Mouse (Mus musculus) lung, adult 2 months (tissue): ENCODE measurements at regions not wholly inside any gene's neighbourhood (a gene's known extent, or its start where the extent isn't known, plus 50 kb on each side); places are given as distances from the start of the nearest gene placed in this dataset.

ENCODE experiments used
- DNase-seq: peaks from one replicate; pipeline ENCODE4 v3.0.0; 2022
- H3K4me1 ChIP-seq: fragments of 200-500 bp; 2 replicates; pipeline ENCODE4 v1.6.1; 2011; ENCODE audit warnings: low read length; ENCODE audit not compliant: control insufficient read depth, insufficient read depth
- H3K4me3 ChIP-seq: fragments of 200-500 bp; replicated peaks from 2 replicates; pipeline ENCODE3; 2011; ENCODE audit warnings: low read depth, mild to moderate bottlenecking, control low read depth, low read length; ENCODE audit errors: extremely low read depth
- CTCF ChIP-seq: fragments of 200-500 bp; IDR thresholded peaks from 2 replicates; pipeline ENCODE4 v1.5.1; 2011; ENCODE audit warnings: mild to moderate bottlenecking, low read length, control low read depth; ENCODE audit not compliant: insufficient read depth
- POLR2A ChIP-seq: fragments of 200-500 bp; IDR thresholded peaks from 2 replicates; pipeline ENCODE4 v1.6.1; 2011; ENCODE audit warnings: low read depth, mild to moderate bottlenecking, control low read depth, low read length, borderline replicate concordance; ENCODE audit errors: extremely low read depth
- WGBS: fragments of 180-500 bp; shearing (Covaris S2); methylation state at CpG from one replicate; pipeline ENCODE4 v1.1.7; 2018; 5-methylcytosine and 5-hydroxymethylcytosine counted together

- DNase-seq: no peak
Observed at GRCm38 (mm10) chr12:31190265-31190664, 50.3 kb upstream of the Gm6993 start.

More at GRCm38 (mm10) chr12:31190265-31190664, 50.3 kb upstream of the Gm6993 start:
- Histone ChIP-seq H3K4me1 (no peaks in the 10 kb centered on the region; the same call in 1 of the 2 replicates), H3K4me3 (no peak overlapping the region)
- no peak for TF ChIP-seq POLR2A
- TF ChIP-seq CTCF: no peak
- 86% methylated on average over 4 of the region's 4 CpGs for WGBS
